Mouse (Mus musculus) stomach, embryonic 14.5 days (tissue): ENCODE measurements at regions not wholly inside any gene's neighbourhood (a gene's known extent, or its start where the extent isn't known, plus 50 kb on each side); places are given as distances from the start of the nearest gene placed in this dataset.
A peak's percentile ranks its signal among the peaks of the same experiment; 100 is the strongest.

Experiments used
- ATAC-seq: fragments of 200-750 bp; cut with Nextera tagmentation; 2 replicates; pipeline ENCODE4 v1.8.0; 2017; ENCODE audit warnings: low read depth, moderate TSS enrichment; ENCODE audit not compliant: insufficient number of reproducible peaks, insufficient read depth, low FRiP score
- H3K27ac ChIP-seq: fragments of 300-500 bp; sonication (generic); 2 replicates; pipeline ENCODE4 v1.5.1; 2014; ENCODE audit warnings: mild to moderate bottlenecking, low read length, moderate library complexity, mixed read lengths
- H3K27me3 ChIP-seq: fragments of 300-500 bp; sonication (generic); 2 replicates; pipeline ENCODE4 v1.6.1; 2014; ENCODE audit warnings: low read length, control low read depth, mixed read lengths; ENCODE audit not compliant: control insufficient read depth, insufficient read depth
- H3K36me3 ChIP-seq: fragments of 300-500 bp; sonication (generic); 2 replicates; pipeline ENCODE4 v1.6.1; 2014; ENCODE audit warnings: mild to moderate bottlenecking, control low read depth, low read length, moderate library complexity, mixed read lengths; ENCODE audit not compliant: control insufficient read depth, insufficient read depth
- H3K4me1 ChIP-seq: fragments of 300-500 bp; sonication (generic); 2 replicates; pipeline ENCODE4 v1.6.1; 2014; ENCODE audit warnings: low read length, control low read depth, mixed read lengths; ENCODE audit not compliant: control insufficient read depth, insufficient read depth
- H3K4me2 ChIP-seq: fragments of 300-500 bp; sonication (generic); replicated peaks from 2 replicates; pipeline ENCODE4 v1.6.1; 2014; ENCODE audit warnings: low read depth, low read length, control low read depth
- H3K4me3 ChIP-seq: fragments of 300-500 bp; sonication (generic); 2 replicates; pipeline ENCODE4 v1.5.1; 2014; ENCODE audit warnings: low read depth, low read length, control low read depth
- H3K9ac ChIP-seq: fragments of 300-500 bp; sonication (generic); replicated peaks from 2 replicates; pipeline ENCODE4 v1.6.1; 2014; ENCODE audit warnings: low read depth, mild to moderate bottlenecking, control low read depth, low read length, moderate library complexity, mixed read lengths
- H3K9me3 ChIP-seq: fragments of 300-500 bp; sonication (generic); 2 replicates; pipeline ENCODE4 v1.6.1; 2016; ENCODE audit warnings: low read depth, low read length, control low read depth; ENCODE audit not compliant: control insufficient read depth
- WGBS: fragments of 180-500 bp; shearing (Covaris S2); extraction: QIAGEN DNeasy Blood & Tissue Kit; methylation state at CpG from one replicate; pipeline ENCODE4 v1.1.7; 2014; 5-methylcytosine and 5-hydroxymethylcytosine counted together

GRCm38 (mm10) chr7:90041565-90042024 lies 60.8 kb upstream of the Eed start:
- H3K9me3 ChIP-seq = no peaks in the 10 kb centered on the region
- peak overlapping the region; percentile 56 for H3K27ac ChIP-seq
- H3K27me3 ChIP-seq = no peaks in the 10 kb centered on the region
- ATAC-seq = no peak
- no peak overlapping the region for H3K9ac ChIP-seq
- no peak overlapping the region for H3K4me3 ChIP-seq
- 38% methylated on average over 5 of the region's 5 CpGs for WGBS
- no peaks in the 10 kb centered on the region for H3K36me3 ChIP-seq
- H3K4me2 ChIP-seq = no peak overlapping the region
- peaks cover 17% of the 10 kb centered on the region for H3K4me1 ChIP-seq

- no peaks in the 10 kb centered on the region for H3K36me3 ChIP-seq
- no peaks in the 10 kb centered on the region for H3K27me3 ChIP-seq
- peak overlapping the region; percentile 56; the same call in 1 of the 2 replicates for H3K27ac ChIP-seq
- peaks cover 17% of the 10 kb centered on the region for H3K4me1 ChIP-seq
- 77% methylated on average over 7 of the region's 7 CpGs for WGBS
- no peak overlapping the region for H3K9ac ChIP-seq
- no peak for ATAC-seq
- H3K4me2 ChIP-seq = no peak overlapping the region
- H3K9me3 ChIP-seq = no peaks in the 10 kb centered on the region
- H3K4me3 ChIP-seq = no peak overlapping the region
These were observed 61.6 kb upstream of the Eed start for GRCm38 (mm10) chr7:90042364-90042763.

GRCm38 (mm10) chr7:90043526-90043925 lies 62.7 kb upstream of the Eed start:
- no peak for ATAC-seq

GRCm38 (mm10) chr7:90044100-90044698 lies 63.4 kb upstream of the Eed start:
- Histone ChIP-seq H3K4me3 (no peak overlapping the region), H3K4me1 (peaks cover 17% of the 10 kb centered on the region), H3K27me3 (no peaks in the 10 kb centered on the region), H3K4me2 (no peak overlapping the region), H3K9me3 (no peaks in the 10 kb centered on the region), H3K36me3 (no peaks in the 10 kb centered on the region), H3K27ac (peak overlapping the region; percentile 23), H3K9ac (no peak overlapping the region)
- 63% methylated on average over 4 of the region's 4 CpGs for WGBS
- peak; percentile 17; the same call in 1 of the 2 replicates for ATAC-seq

More at GRCm38 (mm10) chr7:90043526-90043925, 62.7 kb upstream of the Eed start:
- Histone ChIP-seq H3K9ac (no peak overlapping the region), H3K4me2 (no peak overlapping the region), H3K27me3 (no peaks in the 10 kb centered on the region), H3K4me1 (peaks cover 17% of the 10 kb centered on the region), H3K4me3 (no peak overlapping the region), H3K9me3 (no peaks in the 10 kb centered on the region), H3K36me3 (no peaks in the 10 kb centered on the region), H3K27ac (peak overlapping the region; percentile 72)
- WGBS = 56% methylated on average over 8 of the region's 8 CpGs

- ATAC-seq = no peak
- Histone ChIP-seq H3K9ac (no peak overlapping the region), H3K27me3 (no peaks in the 10 kb centered on the region), H3K4me2 (no peak overlapping the region), H3K4me1 (peaks cover 17% of the 10 kb centered on the region), H3K4me3 (no peak overlapping the region), H3K36me3 (no peaks in the 10 kb centered on the region), H3K27ac (no peak overlapping the region; the same call in 1 of the 2 replicates), H3K9me3 (no peaks in the 10 kb centered on the region)
- WGBS = 62% methylated on average over 4 of the region's 4 CpGs
These were observed 64.5 kb upstream of the Eed start for GRCm38 (mm10) chr7:90045208-90045800.

- Histone ChIP-seq H3K27ac (peak overlapping the region; percentile 56; the same call in 1 of the 2 replicates), H3K4me1 (peaks cover 9% of the 10 kb centered on the region), H3K9me3 (no peaks in the 10 kb centered on the region), H3K27me3 (no peaks in the 10 kb centered on the region), H3K36me3 (no peaks in the 10 kb centered on the region), H3K9ac (no peak overlapping the region), H3K4me2 (no peak overlapping the region), H3K4me3 (no peak overlapping the region)
- 85% methylated on average over 3 of the region's 3 CpGs for WGBS
- no peak for ATAC-seq
These were observed 65.4 kb upstream of the Eed start for GRCm38 (mm10) chr7:90046228-90046627.

- no peaks in the 10 kb centered on the region for H3K27me3 ChIP-seq
- no peak overlapping the region for H3K27ac ChIP-seq
- H3K9ac ChIP-seq = no peak overlapping the region
- 84% methylated on average over 4 of the region's 4 CpGs for WGBS
- H3K4me3 ChIP-seq = no peak overlapping the region
- no peak for ATAC-seq
- H3K36me3 ChIP-seq = no peaks in the 10 kb centered on the region
- H3K4me1 ChIP-seq = peaks cover 5% of the 10 kb centered on the region
- H3K9me3 ChIP-seq = no peaks in the 10 kb centered on the region
- no peak overlapping the region for H3K4me2 ChIP-seq
These were observed 66.1 kb upstream of the Eed start for GRCm38 (mm10) chr7:90046862-90047261.

- no peaks in the 10 kb centered on the region for H3K36me3 ChIP-seq
- H3K4me2 ChIP-seq = no peak overlapping the region
- no peaks in the 10 kb centered on the region for H3K9me3 ChIP-seq
- no peak overlapping the region for H3K4me3 ChIP-seq
- H3K9ac ChIP-seq = no peak overlapping the region
- H3K27me3 ChIP-seq = no peaks in the 10 kb centered on the region
- ATAC-seq = no peak
- no peaks in the 10 kb centered on the region; the same call in 1 of the 2 replicates for H3K4me1 ChIP-seq
- 69% methylated on average over 10 of the region's 10 CpGs for WGBS
- no peak overlapping the region for H3K27ac ChIP-seq
These were observed 67.9 kb upstream of the Eed start for GRCm38 (mm10) chr7:90048401-90049307.
